Mouse (Mus musculus) hematopoietic stem cell, adult 5-6 weeks (primary cell): ENCODE data around the gene Fbxo33. TPM values are rescaled to one million over a fixed set of nuclear protein-coding genes. Genes with fewer than 3 reads are reported as not detected.

Experiments used
- total RNA-seq: library from RNA; stranded (forward); fragments of 172-1452, 232-1000 nt; gene quantifications from 2 replicates; pipeline ENCODE4 v1.2.3, GENCODE M21; 2017

Gene Fbxo33
- total RNA-seq, 1 experiment from 2014 or later = 51.4 TPM

Other genes starting within 250 kb of the Fbxo33 start
- 20.8 and 21.8 TPM in 2 replicates for gene Sec23a, start 207.7 kb downstream of the Fbxo33 start, total RNA-seq
- 16.6 and 21.7 TPM in 2 replicates for gene Gemin2, start 206.3 kb downstream of the Fbxo33 start, total RNA-seq
- 38.4 and 52.5 TPM in 2 replicates for gene Trappc6b, start 158.3 kb downstream of the Fbxo33 start, total RNA-seq
- 99.3 and 120 TPM in 2 replicates for gene Pnn, start 152.8 kb downstream of the Fbxo33 start, total RNA-seq
- 107 and 216 TPM in 2 replicates for gene Mia2, start 123.9 kb downstream of the Fbxo33 start, total RNA-seq